Mouse (Mus musculus) A20 (cell line): ENCODE data around the gene Clec4e.
"Not testable (repeated sequence)": the region's sequence is repeated elsewhere in the genome, so short reads cannot be mapped to it uniquely, and the experiment has no call there.

Source experiments
- DNase-seq: peaks from one replicate; pipeline ENCODE4 v3.0.0-alpha.2; 2011; ENCODE audit warnings: low read depth, low spot score

Gene Clec4e

GRCm38 (mm10) chr6:123289753-123290152 lies at the start of gene Clec4e:
TSS of gene Clec4e (minus strand) at chr6:123289870.
- no peak for DNase-seq

- DNase-seq, result no peak
Measured at GRCm38 (mm10) chr6:123332503-123332902, 42.8 kb upstream of the Clec4e start.

- no peak for DNase-seq
Measured at GRCm38 (mm10) chr6:123308033-123308432, 18.4 kb upstream of the Clec4e start, which contains the start of gene Vmn2r19. TSS of gene Vmn2r19 (plus strand) at chr6:123308333.

GRCm38 (mm10) chr6:123306315-123306714 lies 16.6 kb upstream of the Clec4e start:
- not testable (repeated sequence) for DNase-seq

- DNase-seq, result no peak
Measured at GRCm38 (mm10) chr6:123296687-123297086, 7.0 kb upstream of the Clec4e start.

GRCm38 (mm10) chr6:123293509-123293908 lies 3.8 kb upstream of the Clec4e start:
- not testable (repeated sequence) for DNase-seq

GRCm38 (mm10) chr6:123292751-123293400 lies 3.2 kb upstream of the Clec4e start:
- DNase-seq, result no peak

GRCm38 (mm10) chr6:123288931-123289330 lies 739 bp downstream of the Clec4e start:
- no peak for DNase-seq

- DNase-seq, result no peak
Measured at GRCm38 (mm10) chr6:123286311-123286710, 3.4 kb downstream of the Clec4e start.

- DNase-seq, result no peak
Measured at GRCm38 (mm10) chr6:123279443-123279842, 10.2 kb downstream of the Clec4e start.

- DNase-seq, result no peak
Measured at GRCm38 (mm10) chr6:123266945-123267344, 22.7 kb downstream of the Clec4e start.

GRCm38 (mm10) chr6:123265809-123266208 lies 23.9 kb downstream of the Clec4e start:
- no peak for DNase-seq

GRCm38 (mm10) chr6:123264194-123264593 lies 25.5 kb downstream of the Clec4e start:
- DNase-seq, result no peak

GRCm38 (mm10) chr6:123261555-123262161 lies 28.0 kb downstream of the Clec4e start, which contains the start of gene Clec4d:
TSS of gene Clec4d (plus strand) at chr6:123262111.
- DNase-seq, result no peak

- DNase-seq, result no peak
Measured at GRCm38 (mm10) chr6:123260868-123261267, 28.8 kb downstream of the Clec4e start.

- DNase-seq, result no peak
Measured at GRCm38 (mm10) chr6:123259889-123260603, 29.6 kb downstream of the Clec4e start.

GRCm38 (mm10) chr6:123258946-123259345 lies 30.7 kb downstream of the Clec4e start:
- DNase-seq, result no peak

- no peak for DNase-seq
Measured at GRCm38 (mm10) chr6:123252735-123253134, 36.9 kb downstream of the Clec4e start.

- DNase-seq, result not testable (repeated sequence)
Measured at GRCm38 (mm10) chr6:123248862-123249261, 40.8 kb downstream of the Clec4e start.

GRCm38 (mm10) chr6:123244201-123244600 lies 45.5 kb downstream of the Clec4e start:
- no peak for DNase-seq

GRCm38 (mm10) chr6:123237582-123237981 lies 52.1 kb downstream of the Clec4e start:
- no peak for DNase-seq
